Mouse (Mus musculus): ENCODE measurements around the gene Zswim1. TPM values are rescaled to one million over a fixed set of nuclear protein-coding genes. Genes with fewer than 3 reads are reported as not detected.

The Zswim1 gene
- polyA plus RNA-seq, 1 experiment from 2014 or later: 4.1 TPM

DNA sequence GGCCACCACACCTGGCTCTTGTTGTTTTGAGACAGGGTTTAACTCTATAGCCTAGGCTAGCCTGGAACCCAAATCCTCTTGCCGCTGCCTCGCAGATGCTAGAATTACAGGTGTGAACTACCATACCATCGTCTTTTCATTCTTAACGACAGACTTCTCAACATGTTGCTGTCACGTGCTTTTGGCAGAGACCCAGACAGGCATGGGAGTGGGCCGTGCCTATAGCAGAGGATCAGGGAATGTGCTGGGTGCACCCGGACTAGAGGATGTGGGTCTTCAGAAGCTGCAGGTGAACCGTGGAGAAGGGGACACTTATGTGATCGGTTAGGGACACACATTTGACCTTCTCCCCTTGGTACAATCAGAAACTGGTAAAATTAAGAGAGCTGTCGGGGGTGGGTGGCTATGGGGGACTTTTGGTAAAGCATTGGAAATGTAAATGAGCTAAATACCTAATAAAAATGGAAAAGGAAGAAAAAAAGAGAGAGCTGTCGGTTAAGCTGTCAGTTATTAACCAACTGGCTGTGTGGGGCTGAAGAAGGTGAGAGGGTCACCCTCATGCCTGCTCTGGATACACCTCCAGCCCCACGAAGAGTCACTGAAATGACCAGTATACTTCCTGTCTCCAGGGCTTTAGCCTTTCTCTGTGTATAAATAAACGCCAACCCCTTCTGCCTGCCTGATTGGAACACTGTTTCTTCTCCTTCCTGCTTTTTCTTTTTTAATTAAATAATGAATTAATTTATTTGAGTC lies 22.1 kb upstream of the Zswim1 start:
- no peak overlapping the region for H3K4me3 ChIP-seq (ENCODE audit: low read depth, low read length)
- no peak for ATAC-seq (ENCODE audit: low read depth)
- H3K4me1 ChIP-seq (ENCODE audit: control insufficient read depth, low read depth, low read length): peaks cover 15% of the 10 kb centered on the region
- peaks cover 26% of the 10 kb centered on the region for H3K36me3 ChIP-seq (ENCODE audit: control insufficient read depth, insufficient read depth)
- 84% methylated on average over 13 of the region's 13 CpGs for WGBS (ENCODE audit: insufficient replicate concordance)
- no peak overlapping the region for H3K27ac ChIP-seq (ENCODE audit: low read length)
- H3K9ac ChIP-seq (ENCODE audit: low read depth, low read length): no peak overlapping the region
- no peaks in the 10 kb centered on the region for H3K9me3 ChIP-seq (replicated peaks; ENCODE audit: control insufficient read depth, low read length)
- no peaks in the 10 kb centered on the region for H3K27me3 ChIP-seq (ENCODE audit: control insufficient read depth, insufficient read depth, low read depth, low read length)
- no peak overlapping the region for H3K4me2 ChIP-seq (ENCODE audit: low read depth, low read length)

GRCm38 (mm10) chr2:164803201-164803920 lies 19.1 kb upstream of the Zswim1 start:
- Histone ChIP-seq H3K4me2 (ENCODE audit: low read depth, low read length) (peak overlapping the region; percentile 63), H3K9ac (ENCODE audit: low read depth, low read length) (peak overlapping the region; percentile 93), H3K27me3 (ENCODE audit: control insufficient read depth, insufficient read depth, low read depth, low read length) (no peaks in the 10 kb centered on the region), H3K4me3 (ENCODE audit: low read depth, low read length) (peak overlapping the region; percentile 96), H3K9me3 (replicated peaks; ENCODE audit: control insufficient read depth, low read length) (no peaks in the 10 kb centered on the region), H3K4me1 (ENCODE audit: control insufficient read depth, low read depth, low read length) (peaks cover 28% of the 10 kb centered on the region), H3K27ac (ENCODE audit: low read length) (no peak overlapping the region), H3K36me3 (ENCODE audit: control insufficient read depth, insufficient read depth) (peaks cover 15% of the 10 kb centered on the region)
- ATAC-seq (ENCODE audit: low read depth): no peak
- 67% methylated on average over 16 of the region's 16 CpGs for WGBS (ENCODE audit: insufficient replicate concordance)

DNA sequence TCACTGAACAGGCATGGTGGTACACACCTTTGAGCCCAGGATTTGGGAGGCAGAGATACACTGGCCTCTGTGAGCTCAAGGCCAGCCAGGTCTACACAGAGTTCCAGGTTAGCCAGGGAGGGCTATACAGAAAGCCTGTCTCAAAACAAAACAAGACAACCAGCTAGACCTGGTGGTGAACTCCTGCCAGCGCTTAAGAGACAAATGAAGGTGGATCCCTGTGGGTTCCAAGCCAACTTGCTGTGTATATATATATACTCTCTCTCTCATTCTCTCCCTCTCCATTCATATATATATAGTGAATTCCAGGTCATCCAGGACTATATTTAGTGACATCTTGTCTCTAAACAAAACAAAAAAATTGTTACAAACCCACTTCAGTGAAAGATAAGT lies 18.6 kb upstream of the Zswim1 start:
- 60% methylated on average over 1 of the region's 1 CpGs for WGBS (ENCODE audit: insufficient replicate concordance)
- Histone ChIP-seq H3K4me2 (ENCODE audit: low read depth, low read length) (peak overlapping the region; percentile 63), H3K9me3 (replicated peaks; ENCODE audit: control insufficient read depth, low read length) (no peaks in the 10 kb centered on the region), H3K4me1 (ENCODE audit: control insufficient read depth, low read depth, low read length) (peaks cover 28% of the 10 kb centered on the region), H3K27me3 (ENCODE audit: control insufficient read depth, insufficient read depth, low read depth, low read length) (no peaks in the 10 kb centered on the region), H3K9ac (ENCODE audit: low read depth, low read length) (peak overlapping the region; percentile 93), H3K36me3 (ENCODE audit: control insufficient read depth, insufficient read depth) (peaks cover 15% of the 10 kb centered on the region), H3K27ac (ENCODE audit: low read length) (peak overlapping the region; percentile 93), H3K4me3 (ENCODE audit: low read depth, low read length) (peak overlapping the region; percentile 96)
- ATAC-seq (ENCODE audit: low read depth): no peak

GRCm38 (mm10) chr2:164804533-164805331 lies 17.8 kb upstream of the Zswim1 start, which contains the start of the genes Acot8 and Zswim3:
Gene Acot8 (minus strand): TSS chr2:164804882.
Gene Zswim3 (plus strand): TSS chr2:164805098.
- H3K9me3 ChIP-seq (replicated peaks; ENCODE audit: control insufficient read depth, low read length): no peaks in the 10 kb centered on the region
- peaks cover 28% of the 10 kb centered on the region for H3K4me1 ChIP-seq (ENCODE audit: control insufficient read depth, low read depth, low read length)
- H3K4me3 ChIP-seq (ENCODE audit: low read depth, low read length): peak within 1 kb of the TSS; percentile 96
- 0% methylated on average over 47 of the region's 47 CpGs for WGBS (ENCODE audit: insufficient replicate concordance)
- H3K36me3 ChIP-seq (ENCODE audit: control insufficient read depth, insufficient read depth): peaks cover 13% of the 10 kb centered on the region
- peak within 1 kb of the TSS; percentile 100 for H3K27ac ChIP-seq (ENCODE audit: low read length)
- peak within 1 kb of the TSS; percentile 95 for H3K9ac ChIP-seq (ENCODE audit: low read depth, low read length)
- ATAC-seq (ENCODE audit: low read depth): peak; percentile 91
- H3K4me2 ChIP-seq (ENCODE audit: low read depth, low read length): peak within 1 kb of the TSS; percentile 93
- H3K27me3 ChIP-seq (ENCODE audit: control insufficient read depth, insufficient read depth, low read depth, low read length): no peaks in the 10 kb centered on the region

DNA sequence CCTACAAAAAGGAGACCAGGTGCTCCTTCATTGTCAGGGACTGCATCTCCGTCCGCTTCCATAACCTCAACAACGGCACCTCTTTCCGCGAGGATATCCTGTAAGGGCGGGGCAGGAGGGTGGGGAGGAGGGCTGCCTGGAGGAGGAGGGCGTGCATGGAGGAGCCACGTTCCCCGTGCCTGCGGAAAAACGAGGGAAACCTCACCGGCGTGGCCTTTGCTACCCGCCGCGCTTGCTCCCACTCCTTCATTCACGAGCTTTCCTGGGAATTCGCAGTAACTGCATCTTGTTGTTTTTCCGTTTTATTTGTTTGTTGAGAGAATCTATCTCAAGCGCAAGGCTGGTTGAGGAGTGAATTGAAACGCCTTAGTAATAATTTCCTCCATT lies 17.2 kb upstream of the Zswim1 start:
- WGBS (ENCODE audit: insufficient replicate concordance): under 1% methylated on average over 21 of the region's 21 CpGs
- Histone ChIP-seq H3K27me3 (ENCODE audit: control insufficient read depth, insufficient read depth, low read depth, low read length) (no peaks in the 10 kb centered on the region), H3K9ac (ENCODE audit: low read depth, low read length) (peak overlapping the region; percentile 95), H3K4me3 (ENCODE audit: low read depth, low read length) (peak overlapping the region; percentile 96), H3K4me1 (ENCODE audit: control insufficient read depth, low read depth, low read length) (peaks cover 28% of the 10 kb centered on the region), H3K4me2 (ENCODE audit: low read depth, low read length) (peak overlapping the region; percentile 93), H3K27ac (ENCODE audit: low read length) (peak overlapping the region; percentile 100), H3K36me3 (ENCODE audit: control insufficient read depth, insufficient read depth) (peaks cover 12% of the 10 kb centered on the region), H3K9me3 (replicated peaks; ENCODE audit: control insufficient read depth, low read length) (no peaks in the 10 kb centered on the region)
- peak; percentile 74 for ATAC-seq (ENCODE audit: low read depth)

GRCm38 (mm10) chr2:164806614-164807013 lies 15.9 kb upstream of the Zswim1 start:
- H3K27ac ChIP-seq (ENCODE audit: low read length): no peak overlapping the region
- no peak overlapping the region for H3K9ac ChIP-seq (ENCODE audit: low read depth, low read length)
- no peaks in the 10 kb centered on the region for H3K9me3 ChIP-seq (replicated peaks; ENCODE audit: control insufficient read depth, low read length)
- no peak for ATAC-seq (ENCODE audit: low read depth)
- H3K27me3 ChIP-seq (ENCODE audit: control insufficient read depth, insufficient read depth, low read depth, low read length): no peaks in the 10 kb centered on the region
- H3K36me3 ChIP-seq (ENCODE audit: control insufficient read depth, insufficient read depth): peaks cover 6% of the 10 kb centered on the region; the same call in 1 of the 2 replicates
- peaks cover 28% of the 10 kb centered on the region for H3K4me1 ChIP-seq (ENCODE audit: control insufficient read depth, low read depth, low read length)
- H3K4me2 ChIP-seq (ENCODE audit: low read depth, low read length): no peak overlapping the region
- WGBS (ENCODE audit: insufficient replicate concordance): 72% methylated on average over 7 of the region's 7 CpGs
- H3K4me3 ChIP-seq (ENCODE audit: low read depth, low read length): no peak overlapping the region

DNA sequence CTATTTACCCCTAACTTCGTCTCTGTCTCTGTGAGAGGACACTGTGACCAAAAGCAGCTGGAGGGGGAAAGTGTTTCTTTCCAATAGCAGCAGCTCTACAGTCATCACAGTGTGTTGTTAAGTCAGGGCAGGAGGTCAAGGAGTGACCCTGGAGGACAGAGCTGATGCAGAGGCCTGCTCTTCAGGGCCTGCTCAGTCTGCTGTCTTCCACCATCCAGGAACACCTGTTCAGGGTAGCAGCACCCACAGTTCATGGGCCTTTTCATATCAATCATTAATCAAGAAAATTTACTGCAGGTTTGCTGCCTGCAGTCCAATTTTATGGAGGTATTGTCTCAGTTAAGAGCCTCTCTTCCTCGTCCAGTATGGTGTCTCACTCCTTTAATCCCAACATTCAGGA lies 8.9 kb upstream of the Zswim1 start:
- no peak for ATAC-seq (ENCODE audit: low read depth)
- Histone ChIP-seq H3K27ac (ENCODE audit: low read length) (no peak overlapping the region), H3K4me1 (ENCODE audit: control insufficient read depth, low read depth, low read length) (peaks cover 15% of the 10 kb centered on the region), H3K4me3 (ENCODE audit: low read depth, low read length) (no peak overlapping the region), H3K4me2 (ENCODE audit: low read depth, low read length) (no peak overlapping the region), H3K36me3 (ENCODE audit: control insufficient read depth, insufficient read depth) (peaks cover 4% of the 10 kb centered on the region; the same call in 1 of the 2 replicates), H3K27me3 (ENCODE audit: control insufficient read depth, insufficient read depth, low read depth, low read length) (no peaks in the 10 kb centered on the region), H3K9me3 (replicated peaks; ENCODE audit: control insufficient read depth, low read length) (no peaks in the 10 kb centered on the region), H3K9ac (ENCODE audit: low read depth, low read length) (no peak overlapping the region)
- WGBS (ENCODE audit: insufficient replicate concordance): 62% methylated on average over 2 of the region's 2 CpGs

DNA sequence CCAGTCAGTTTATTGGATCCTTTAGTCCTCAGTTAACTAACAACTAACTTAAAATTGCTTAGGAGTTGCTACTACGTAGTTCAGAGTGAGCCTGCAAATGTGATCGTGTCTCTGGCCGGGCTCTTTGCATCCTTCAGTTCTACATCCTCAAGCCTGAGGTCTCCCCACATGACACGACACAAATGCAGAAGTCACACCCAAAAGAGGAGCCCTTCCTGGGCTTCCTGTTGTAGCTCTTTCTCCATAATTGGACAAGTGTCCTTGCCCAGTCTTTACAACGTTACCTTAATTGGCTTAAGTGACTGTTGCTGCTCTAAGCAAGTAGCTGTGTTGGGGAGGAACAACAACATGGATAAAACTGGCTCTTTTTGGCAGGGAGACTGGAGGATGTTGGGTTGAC lies 7.1 kb upstream of the Zswim1 start:
- H3K9me3 ChIP-seq (replicated peaks; ENCODE audit: control insufficient read depth, low read length): no peaks in the 10 kb centered on the region
- H3K4me2 ChIP-seq (ENCODE audit: low read depth, low read length): no peak overlapping the region
- no peak overlapping the region for H3K9ac ChIP-seq (ENCODE audit: low read depth, low read length)
- no peak overlapping the region for H3K27ac ChIP-seq (ENCODE audit: low read length)
- H3K4me1 ChIP-seq (ENCODE audit: control insufficient read depth, low read depth, low read length): peaks cover 15% of the 10 kb centered on the region
- WGBS (ENCODE audit: insufficient replicate concordance): 44% methylated on average over 5 of the region's 5 CpGs
- H3K4me3 ChIP-seq (ENCODE audit: low read depth, low read length): no peak overlapping the region
- ATAC-seq (ENCODE audit: low read depth): no peak
- no peaks in the 10 kb centered on the region for H3K27me3 ChIP-seq (ENCODE audit: control insufficient read depth, insufficient read depth, low read depth, low read length)
- H3K36me3 ChIP-seq (ENCODE audit: control insufficient read depth, insufficient read depth): peaks cover 3% of the 10 kb centered on the region; the same call in 1 of the 2 replicates
